Mouse (Mus musculus) T-cell, adult 2 months (primary cell): ENCODE data around the gene Hic2.
"Not testable (repeated sequence)": the region's sequence is repeated elsewhere in the genome, so short reads cannot be mapped to it uniquely, and the experiment has no call there.

Experiments
- DNase-seq: peaks from one replicate; pipeline ENCODE4 v3.0.0; 2022; ENCODE audit warnings: low spot score

Gene Hic2

GRCm38 (mm10) chr16:17232794-17233701 is at the start of gene Hic2:
Hic2 (plus strand) TSS chr16:17233572.
- DNase-seq = peak; percentile 87

- DNase-seq = no peak
Measured at GRCm38 (mm10) chr16:17185475-17185874, 47.9 kb upstream of the Hic2 start.

- DNase-seq = no peak
Measured at GRCm38 (mm10) chr16:17193823-17194222, 39.5 kb upstream of the Hic2 start.

- DNase-seq = peak; percentile 22
Measured at GRCm38 (mm10) chr16:17200121-17200952, 33.0 kb upstream of the Hic2 start.

GRCm38 (mm10) chr16:17200953-17201707 is 32.2 kb upstream of the Hic2 start:
- peak; percentile 79 for DNase-seq

- no peak for DNase-seq
Measured at GRCm38 (mm10) chr16:17201977-17202376, 31.4 kb upstream of the Hic2 start.

GRCm38 (mm10) chr16:17202549-17202948 is 30.8 kb upstream of the Hic2 start, which contains the start of gene Ube2l3:
Ube2l3 (minus strand) TSS chr16:17202649.
- no peak for DNase-seq

- peak; percentile 64 for DNase-seq
Measured at GRCm38 (mm10) chr16:17204990-17205389, 28.4 kb upstream of the Hic2 start.

GRCm38 (mm10) chr16:17208389-17209361 is 24.7 kb upstream of the Hic2 start, which contains the start of gene Rimbp3:
Rimbp3 (plus strand) TSS chr16:17208603.
- peak; percentile 72 for DNase-seq

- no peak for DNase-seq
Measured at GRCm38 (mm10) chr16:17209404-17209960, 23.9 kb upstream of the Hic2 start.

- peak; percentile 88 for DNase-seq
Measured at GRCm38 (mm10) chr16:17209981-17210838, 23.2 kb upstream of the Hic2 start.

- DNase-seq = no peak
Measured at GRCm38 (mm10) chr16:17216934-17217633, 16.3 kb upstream of the Hic2 start.

GRCm38 (mm10) chr16:17220127-17220733 is 13.1 kb upstream of the Hic2 start:
- DNase-seq = no peak

- peak; percentile 91 for DNase-seq
Measured at GRCm38 (mm10) chr16:17222197-17222596, 11.2 kb upstream of the Hic2 start.

GRCm38 (mm10) chr16:17225584-17225983 is 7.8 kb upstream of the Hic2 start:
- DNase-seq = no peak

- no peak for DNase-seq
Measured at GRCm38 (mm10) chr16:17226496-17226895, 6.9 kb upstream of the Hic2 start.

- DNase-seq = not testable (repeated sequence)
Measured at GRCm38 (mm10) chr16:17231523-17231922, 1.8 kb upstream of the Hic2 start.
